Mouse (Mus musculus) midbrain, embryonic 16.5 days (tissue): ENCODE results near the gene 2900026A02Rik. TPM values are rescaled to one million over a fixed set of nuclear protein-coding genes. Genes with fewer than 3 reads are reported as not detected.

Experiments used
- ATAC-seq: fragments of 200-750 bp; cut with Nextera tagmentation; 2 replicates; pipeline ENCODE4 v1.8.0; 2017; ENCODE audit warnings: moderate TSS enrichment
- H3K27ac ChIP-seq: fragments of 300-500 bp; sonication (generic); 2 replicates; pipeline ENCODE4 v1.5.1; 2014; ENCODE audit warnings: mild to moderate bottlenecking, low read length, mixed read lengths
- H3K27me3 ChIP-seq: fragments of 300-500 bp; sonication (generic); 2 replicates; pipeline ENCODE4 v1.6.1; 2014; ENCODE audit warnings: low read depth, low read length, mixed read lengths; ENCODE audit not compliant: control insufficient read depth, insufficient read depth
- H3K36me3 ChIP-seq: fragments of 300-500 bp; sonication (generic); 2 replicates; pipeline ENCODE4 v1.6.1; 2014; ENCODE audit warnings: mild to moderate bottlenecking, low read length, moderate library complexity, mixed read lengths; ENCODE audit not compliant: control insufficient read depth, insufficient read depth
- H3K4me1 ChIP-seq: fragments of 300-500 bp; sonication (generic); 2 replicates; pipeline ENCODE4 v1.6.1; 2014; ENCODE audit warnings: mild to moderate bottlenecking, low read length, mixed read lengths; ENCODE audit not compliant: control insufficient read depth, insufficient read depth
- H3K4me2 ChIP-seq: fragments of 300-500 bp; sonication (generic); 2 replicates; pipeline ENCODE4 v1.6.1; 2014; ENCODE audit warnings: mild to moderate bottlenecking, low read length, mixed read lengths
- H3K4me3 ChIP-seq: fragments of 300-500 bp; sonication (generic); 2 replicates; pipeline ENCODE4 v1.5.1; 2014; ENCODE audit warnings: low read depth, mild to moderate bottlenecking, low read length, moderate library complexity, mixed read lengths
- H3K9ac ChIP-seq: fragments of 300-500 bp; sonication (generic); 2 replicates; pipeline ENCODE4 v1.6.1; 2014; ENCODE audit warnings: low read depth, low read length, mixed read lengths
- H3K9me3 ChIP-seq: fragments of 300-500 bp; sonication (generic); replicated peaks from 2 replicates; pipeline ENCODE4 v1.6.1; 2014; ENCODE audit warnings: mild to moderate bottlenecking, low read length, mixed read lengths; ENCODE audit not compliant: control insufficient read depth, poor library complexity, severe bottlenecking
- WGBS: fragments of 180-500 bp; shearing (Covaris S2); extraction: QIAGEN DNeasy Blood & Tissue Kit; methylation state at CpG from one replicate; pipeline ENCODE4 v1.1.7; 2014; 5-methylcytosine and 5-hydroxymethylcytosine counted together
- polyA plus RNA-seq: library from polyadenylated mRNA; unstranded; fragments of >200 nt; fragmentation: Nextera tagmentation; extraction: Ambion mirVana; gene quantifications from 2 replicates; pipeline ENCODE4 v1.2.1, GENCODE M21; 2015

The 2900026A02Rik gene
- polyA plus RNA-seq, result 3.8 and 4.2 TPM in 2 replicates

GRCm38 (mm10) chr5:113221147-113221865 lies at the start of gene 2900026A02Rik:
Gene 2900026A02Rik, minus strand, starts transcription at chr5:113221236.
- H3K27ac ChIP-seq, result no peak within 1 kb of the TSS; the same call in 1 of the 2 replicates
- no peaks in the 10 kb centered on the region for H3K36me3 ChIP-seq
- ATAC-seq, result peak; percentile 39
- H3K27me3 ChIP-seq, result no peaks in the 10 kb centered on the region
- H3K4me2 ChIP-seq, result peak within 1 kb of the TSS; percentile 63
- peak within 1 kb of the TSS; percentile 69 for H3K4me3 ChIP-seq
- peak within 1 kb of the TSS; percentile 63 for H3K9ac ChIP-seq
- H3K4me1 ChIP-seq, result peaks cover 10% of the 10 kb centered on the region
- WGBS, result 15% methylated on average over 33 of the region's 62 CpGs
- no peaks in the 10 kb centered on the region for H3K9me3 ChIP-seq

GRCm38 (mm10) chr5:113270043-113270442 lies 49.0 kb upstream of the 2900026A02Rik start:
- Histone ChIP-seq H3K9ac (no peak overlapping the region), H3K4me1 (no peaks in the 10 kb centered on the region), H3K36me3 (peaks cover 34% of the 10 kb centered on the region), H3K9me3 (no peaks in the 10 kb centered on the region), H3K27ac (no peak overlapping the region), H3K27me3 (no peaks in the 10 kb centered on the region), H3K4me3 (no peak overlapping the region), H3K4me2 (no peak overlapping the region)
- ATAC-seq, result no peak
- whole genome bisulfite sequencing, result 84% methylated on average over 3 of the region's 3 CpGs

- H3K27ac ChIP-seq, result no peak overlapping the region
- H3K4me1 ChIP-seq, result no peaks in the 10 kb centered on the region
- H3K9me3 ChIP-seq, result no peaks in the 10 kb centered on the region
- H3K4me2 ChIP-seq, result no peak overlapping the region
- ATAC-seq, result 0 out of 2 replicates have a peak, but pooled peaks have one; percentile 14
- no peak overlapping the region for H3K4me3 ChIP-seq
- H3K9ac ChIP-seq, result no peak overlapping the region
- peaks cover 33% of the 10 kb centered on the region for H3K36me3 ChIP-seq
- no peaks in the 10 kb centered on the region for H3K27me3 ChIP-seq
Observed at GRCm38 (mm10) chr5:113268246-113268645, 47.2 kb upstream of the 2900026A02Rik start.

GRCm38 (mm10) chr5:113265637-113266036 lies 44.6 kb upstream of the 2900026A02Rik start:
- Histone ChIP-seq H3K27ac (no peak overlapping the region), H3K4me3 (no peak overlapping the region), H3K4me2 (no peak overlapping the region), H3K9me3 (no peaks in the 10 kb centered on the region), H3K36me3 (peaks cover 30% of the 10 kb centered on the region), H3K4me1 (no peaks in the 10 kb centered on the region), H3K9ac (no peak overlapping the region), H3K27me3 (no peaks in the 10 kb centered on the region)
- WGBS, result 86% methylated on average over 8 of the region's 8 CpGs
- ATAC-seq, result no peak

GRCm38 (mm10) chr5:113250806-113251205 lies 29.8 kb upstream of the 2900026A02Rik start:
- Histone ChIP-seq H3K9ac (no peak overlapping the region), H3K4me1 (no peaks in the 10 kb centered on the region), H3K9me3 (no peaks in the 10 kb centered on the region), H3K27ac (no peak overlapping the region), H3K36me3 (peaks cover 34% of the 10 kb centered on the region), H3K4me2 (no peak overlapping the region), H3K27me3 (no peaks in the 10 kb centered on the region), H3K4me3 (no peak overlapping the region)
- ATAC-seq, result no peak
- WGBS, result 96% methylated on average over 11 of the region's 11 CpGs

- H3K4me3 ChIP-seq, result no peak overlapping the region
- ATAC-seq, result no peak
- 87% methylated on average over 8 of the region's 8 CpGs for WGBS
- H3K9ac ChIP-seq, result no peak overlapping the region
- H3K4me1 ChIP-seq, result no peaks in the 10 kb centered on the region
- peaks cover 36% of the 10 kb centered on the region for H3K36me3 ChIP-seq
- no peak overlapping the region for H3K4me2 ChIP-seq
- H3K27me3 ChIP-seq, result no peaks in the 10 kb centered on the region
- no peaks in the 10 kb centered on the region for H3K9me3 ChIP-seq
- H3K27ac ChIP-seq, result no peak overlapping the region
Observed at GRCm38 (mm10) chr5:113249263-113249930, 28.4 kb upstream of the 2900026A02Rik start.

- no peak overlapping the region for H3K27ac ChIP-seq
- H3K9ac ChIP-seq, result no peak overlapping the region
- no peak for ATAC-seq
- H3K9me3 ChIP-seq, result no peaks in the 10 kb centered on the region
- no peak overlapping the region for H3K4me2 ChIP-seq
- no peaks in the 10 kb centered on the region for H3K36me3 ChIP-seq
- no peak overlapping the region for H3K4me3 ChIP-seq
- H3K4me1 ChIP-seq, result peaks cover 16% of the 10 kb centered on the region
- no peaks in the 10 kb centered on the region for H3K27me3 ChIP-seq
- WGBS, result 86% methylated on average over 5 of the region's 5 CpGs
Observed at GRCm38 (mm10) chr5:113230196-113230595, 9.2 kb upstream of the 2900026A02Rik start.

GRCm38 (mm10) chr5:113226632-113227102 lies 5.6 kb upstream of the 2900026A02Rik start, which contains the start of gene Tmem211:
Gene Tmem211, plus strand, starts transcription at chr5:113226909.
- H3K9ac ChIP-seq, result peak within 1 kb of the TSS; percentile 55
- 0% methylated on average over 13 of the region's 13 CpGs for WGBS

More at GRCm38 (mm10) chr5:113226632-113227102, 5.6 kb upstream of the 2900026A02Rik start, which contains the start of gene Tmem211:
- H3K4me1 ChIP-seq, result peaks cover 16% of the 10 kb centered on the region
- H3K27me3 ChIP-seq, result no peaks in the 10 kb centered on the region
- H3K9me3 ChIP-seq, result no peaks in the 10 kb centered on the region
- peak within 1 kb of the TSS; percentile 52 for H3K27ac ChIP-seq
- H3K4me2 ChIP-seq, result peak within 1 kb of the TSS; percentile 58
- H3K4me3 ChIP-seq, result peak within 1 kb of the TSS; percentile 15
- H3K36me3 ChIP-seq, result no peaks in the 10 kb centered on the region
- ATAC-seq, result peak; percentile 80
